Mouse (Mus musculus) bone marrow, adult 2 months (tissue): ENCODE data around the gene Klhl6.

ENCODE experiments used
- CTCF ChIP-seq: fragments of 200-500 bp; IDR thresholded peaks from 2 replicates; pipeline ENCODE4 v1.5.1; 2011; ENCODE audit warnings: low read length, control low read depth; ENCODE audit not compliant: control insufficient read depth, insufficient read depth
- POLR2A ChIP-seq: fragments of 200-500 bp; IDR thresholded peaks from 2 replicates; pipeline ENCODE4 v1.6.1; 2011; ENCODE audit warnings: low read depth, mild to moderate bottlenecking, control low read depth, low read length, borderline replicate concordance; ENCODE audit not compliant: control insufficient read depth

GRCm38 (mm10) chr16:19976825-19977224, 6.0 kb downstream of the Klhl6 start:
- TF ChIP-seq CTCF: no peak
- TF ChIP-seq POLR2A: no peak
